Mouse (Mus musculus): ENCODE data around the gene Gsto2.

DNA sequence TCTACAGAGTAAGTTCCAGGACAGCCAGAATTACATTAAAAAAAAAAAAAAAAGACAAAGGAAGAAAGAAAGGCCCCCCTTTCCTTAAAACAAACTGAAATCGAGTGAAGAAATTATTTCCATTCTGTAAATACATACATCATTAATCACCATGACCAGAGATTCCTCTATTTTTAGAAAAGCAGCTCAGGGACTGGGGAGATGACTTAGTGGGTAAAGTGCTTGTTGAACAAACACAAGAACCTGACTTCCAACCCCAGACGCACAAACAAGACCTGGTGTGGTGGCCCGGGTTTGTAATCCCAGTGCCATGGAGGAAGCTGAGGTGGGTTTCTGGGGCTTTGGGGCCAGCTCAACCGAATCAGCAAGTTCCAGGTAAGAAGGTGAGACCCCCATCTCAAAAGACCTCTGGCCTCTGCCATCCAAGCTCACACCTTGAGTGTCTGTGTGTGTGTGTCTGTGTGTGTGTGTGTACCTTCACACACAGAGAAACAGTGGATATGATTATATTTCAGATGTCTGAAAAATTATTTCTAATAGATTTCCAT is 2.4 kb downstream of the Gsto2 start:
- TF ChIP-seq CTCF (IDR thresholded peaks at IDR 0.05; ENCODE audit: low read depth) = no peak
- TF ChIP-seq EP300 (IDR thresholded peaks at IDR 0.05; ENCODE audit: low read depth) = no peak

All from liver, postnatal 0 days (tissue).